Mouse (Mus musculus): Measurements from ENCODE around the gene Fam151a. TPM values are rescaled to one million over a fixed set of nuclear protein-coding genes. Genes with fewer than 3 reads are reported as not detected.
"Not testable (repeated sequence)": the region's sequence is repeated elsewhere in the genome, so short reads cannot be mapped to it uniquely, and the experiment has no call there.

Gene Fam151a
- polyA plus RNA-seq, 1 experiment from 2014 or later, result not detected

DNA sequence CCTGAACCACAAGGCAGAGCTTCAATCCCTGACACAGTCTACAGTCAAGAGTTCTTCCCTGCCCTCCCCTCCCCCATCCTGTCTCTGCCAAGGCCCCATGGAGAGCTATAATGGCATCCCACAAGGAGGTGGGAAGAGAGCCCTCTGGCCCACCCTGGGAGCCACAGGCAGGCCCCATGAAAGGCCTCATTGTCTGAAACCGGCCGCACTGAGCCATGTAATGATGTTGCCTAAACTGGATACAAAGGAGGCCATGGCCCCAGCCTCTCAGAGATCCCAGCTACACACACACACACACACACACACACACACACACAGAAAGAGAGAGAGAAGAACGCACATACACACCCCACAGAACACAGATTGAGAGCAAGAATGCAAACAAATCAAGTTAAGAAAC is 46.4 kb downstream of the Fam151a start:
- H3K36me3 ChIP-seq, result no peaks in the 10 kb centered on the region
- H3K27ac ChIP-seq, result no peak overlapping the region; the same call in 1 of the 2 replicates
- H3K27me3 ChIP-seq, result no peaks in the 10 kb centered on the region
- H3K4me2 ChIP-seq (replicated peaks), result peak overlapping the region; percentile 9; the same call in 1 of the 2 replicates
- H3K4me3 ChIP-seq, result no peak overlapping the region
- 2% methylated on average over 3 of the region's 3 CpGs for WGBS
- peak; percentile 83 for ATAC-seq (ENCODE audit: low FRiP score)
- peaks cover 66% of the 10 kb centered on the region for H3K4me1 ChIP-seq
- no peak overlapping the region for H3K9ac ChIP-seq
- H3K9me3 ChIP-seq (replicated peaks), result no peaks in the 10 kb centered on the region

- H3K4me3 ChIP-seq, result no peak overlapping the region
- 72% methylated on average over 10 of the region's 10 CpGs for WGBS
- H3K4me1 ChIP-seq, result peaks cover 74% of the 10 kb centered on the region
- no peak for ATAC-seq (ENCODE audit: low FRiP score)
- no peaks in the 10 kb centered on the region for H3K9me3 ChIP-seq (replicated peaks)
- no peaks in the 10 kb centered on the region for H3K36me3 ChIP-seq
- no peaks in the 10 kb centered on the region for H3K27me3 ChIP-seq
- H3K27ac ChIP-seq, result peak overlapping the region; percentile 30; the same call in 1 of the 2 replicates
- no peak overlapping the region for H3K9ac ChIP-seq
- H3K4me2 ChIP-seq (replicated peaks), result no peak overlapping the region
Observed at GRCm38 (mm10) chr4:106783137-106783536, 49.4 kb downstream of the Fam151a start.

DNA sequence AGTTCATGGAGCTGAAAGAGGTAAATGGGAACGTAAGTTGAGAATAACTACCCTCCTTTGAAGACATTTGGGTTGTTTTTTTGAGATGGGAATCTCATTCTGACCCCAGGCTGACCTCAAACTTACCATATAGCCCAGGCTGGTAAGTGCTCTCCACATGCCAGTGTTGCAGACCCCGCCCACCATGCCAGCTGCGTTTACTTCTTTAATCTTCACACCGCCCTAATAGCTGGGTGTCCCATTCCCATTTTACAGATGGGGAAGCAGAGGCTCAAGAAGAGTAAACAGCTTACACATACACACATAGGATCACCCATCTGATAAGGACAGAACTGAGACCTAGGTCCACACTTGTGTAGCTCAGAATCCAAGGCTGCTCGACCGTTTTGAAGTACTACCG is 51.1 kb downstream of the Fam151a start:
- H3K9me3 ChIP-seq (replicated peaks), result no peaks in the 10 kb centered on the region
- H3K27me3 ChIP-seq, result no peaks in the 10 kb centered on the region
- H3K27ac ChIP-seq, result no peak overlapping the region
- WGBS, result 97% methylated on average over 7 of the region's 7 CpGs
- H3K4me3 ChIP-seq, result no peak overlapping the region
- peaks cover 63% of the 10 kb centered on the region for H3K4me1 ChIP-seq
- no peak for ATAC-seq (ENCODE audit: low FRiP score)
- no peaks in the 10 kb centered on the region for H3K36me3 ChIP-seq
- no peak overlapping the region for H3K9ac ChIP-seq
- H3K4me2 ChIP-seq (replicated peaks), result no peak overlapping the region

GRCm38 (mm10) chr4:106785345-106785744 is 51.7 kb downstream of the Fam151a start:
- Histone ChIP-seq H3K27ac (peak overlapping the region; percentile 90), H3K9me3 (replicated peaks) (no peaks in the 10 kb centered on the region), H3K9ac (no peak overlapping the region), H3K4me1 (peaks cover 59% of the 10 kb centered on the region), H3K4me2 (replicated peaks) (no peak overlapping the region), H3K4me3 (no peak overlapping the region), H3K36me3 (no peaks in the 10 kb centered on the region), H3K27me3 (no peaks in the 10 kb centered on the region)
- ATAC-seq (ENCODE audit: low FRiP score), result peak; percentile 21; the same call in 1 of the 2 replicates
- WGBS, result 45% methylated on average over 7 of the region's 7 CpGs

DNA sequence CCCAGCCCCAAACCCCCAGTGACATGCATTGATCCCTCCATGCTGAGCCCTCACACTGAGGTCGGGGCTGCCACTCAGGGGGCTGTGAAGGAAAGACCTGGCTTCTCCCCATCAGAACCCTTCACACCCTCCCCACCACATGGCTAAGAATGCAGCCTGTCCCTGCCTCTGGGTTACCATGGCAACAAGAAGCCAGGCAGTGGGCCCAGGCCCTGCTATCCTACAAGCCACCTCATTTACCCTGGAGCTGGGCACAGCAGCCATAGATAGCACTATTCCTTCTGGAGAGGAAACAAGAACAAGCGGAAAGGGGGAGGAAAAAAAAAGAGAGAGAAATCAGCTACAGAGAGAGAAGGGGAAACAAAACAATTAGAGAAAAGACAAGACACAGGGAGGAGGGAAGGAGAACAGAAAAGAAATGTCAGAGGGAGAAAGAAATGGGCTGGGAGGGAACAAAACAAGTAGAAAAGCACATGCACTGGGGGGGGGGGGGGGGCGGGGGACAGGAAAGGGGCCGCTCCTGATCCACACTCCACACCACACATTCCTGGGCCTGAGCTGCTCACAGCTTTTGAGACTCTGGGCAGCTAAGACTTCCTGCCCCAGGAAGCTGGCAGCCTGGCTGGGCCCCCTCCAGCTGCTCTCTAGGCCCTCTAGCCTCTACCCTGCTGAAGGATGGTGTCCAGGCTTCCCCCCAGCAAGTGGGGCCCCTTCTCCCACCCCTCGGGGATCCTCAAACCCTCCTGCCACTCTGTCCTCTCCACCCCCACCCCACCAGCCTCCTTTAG is 52.3 kb downstream of the Fam151a start:
- H3K9ac ChIP-seq, result peak overlapping the region; percentile 61
- H3K4me2 ChIP-seq (replicated peaks), result 0 out of 2 replicates have a peak overlapping the region, but pooled peaks have one; percentile 6
- H3K4me3 ChIP-seq, result no peak overlapping the region
- peak; percentile 92 for ATAC-seq (ENCODE audit: low FRiP score)
- H3K27ac ChIP-seq, result peak overlapping the region; percentile 90
- H3K9me3 ChIP-seq (replicated peaks), result no peaks in the 10 kb centered on the region
- H3K27me3 ChIP-seq, result no peaks in the 10 kb centered on the region
- no peaks in the 10 kb centered on the region for H3K36me3 ChIP-seq
- 6% methylated on average over 3 of the region's 5 CpGs for WGBS
- peaks cover 53% of the 10 kb centered on the region for H3K4me1 ChIP-seq

- H3K36me3 ChIP-seq, result no peaks in the 10 kb centered on the region
- H3K27me3 ChIP-seq, result no peaks in the 10 kb centered on the region
- peaks cover 45% of the 10 kb centered on the region for H3K4me1 ChIP-seq
- H3K4me3 ChIP-seq, result no peak overlapping the region
- H3K4me2 ChIP-seq (replicated peaks), result no peak overlapping the region
- 50% methylated on average over 7 of the region's 7 CpGs for WGBS
- H3K9me3 ChIP-seq (replicated peaks), result no peaks in the 10 kb centered on the region
- ATAC-seq (ENCODE audit: low FRiP score), result no peak
- H3K9ac ChIP-seq, result no peak overlapping the region
- no peak overlapping the region for H3K27ac ChIP-seq
Observed at GRCm38 (mm10) chr4:106787830-106788229, 54.1 kb downstream of the Fam151a start.

DNA sequence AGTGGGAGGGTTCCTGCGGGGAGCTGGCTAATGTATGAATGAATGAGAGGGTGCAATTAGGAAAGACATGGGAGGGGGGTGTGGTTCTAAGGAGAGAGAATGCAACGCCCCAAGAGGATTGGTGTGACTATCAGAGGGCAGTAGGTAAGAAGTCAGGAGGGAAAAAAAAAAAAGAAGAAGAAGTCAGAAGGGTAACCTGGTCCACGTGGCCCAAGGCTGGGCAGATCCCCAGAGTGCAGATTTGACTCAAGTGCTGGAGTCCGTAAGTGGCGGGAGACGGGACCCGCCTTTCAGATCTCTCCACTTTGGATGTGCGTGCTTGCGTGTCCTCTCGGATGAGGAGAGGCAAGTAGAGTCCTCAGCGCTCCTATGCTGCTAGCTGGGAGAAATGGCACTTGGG is 54.9 kb downstream of the Fam151a start:
- H3K4me2 ChIP-seq (replicated peaks), result no peak overlapping the region
- no peak overlapping the region for H3K9ac ChIP-seq
- H3K27ac ChIP-seq, result no peak overlapping the region
- H3K36me3 ChIP-seq, result no peaks in the 10 kb centered on the region
- H3K9me3 ChIP-seq (replicated peaks), result no peaks in the 10 kb centered on the region
- H3K27me3 ChIP-seq, result no peaks in the 10 kb centered on the region
- H3K4me3 ChIP-seq, result no peak overlapping the region
- ATAC-seq (ENCODE audit: low FRiP score), result no peak
- H3K4me1 ChIP-seq, result peaks cover 37% of the 10 kb centered on the region
- 84% methylated on average over 11 of the region's 11 CpGs for WGBS

DNA sequence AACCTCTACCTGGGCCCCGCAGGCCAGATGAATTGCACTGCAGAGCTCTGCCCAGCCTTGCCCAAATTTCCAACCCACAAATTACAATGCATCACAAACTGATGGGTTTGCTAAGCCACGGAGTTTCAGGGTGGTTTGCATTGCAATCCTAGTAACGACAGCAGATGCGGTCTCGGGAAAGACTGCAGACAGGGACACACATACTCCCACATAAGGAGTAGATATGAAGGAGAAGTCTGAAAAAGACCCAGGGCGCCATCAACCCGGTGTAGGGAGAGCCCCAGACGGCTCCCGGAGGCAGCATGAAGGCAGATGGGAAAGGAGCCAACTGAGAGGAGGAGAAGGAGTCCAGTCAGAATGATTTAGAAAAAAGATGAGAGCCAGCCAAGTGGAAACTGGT is 56.0 kb downstream of the Fam151a start:
- no peak for ATAC-seq (ENCODE audit: low FRiP score)
- no peak overlapping the region for H3K4me3 ChIP-seq
- WGBS, result 69% methylated on average over 9 of the region's 9 CpGs
- H3K4me1 ChIP-seq, result peaks cover 34% of the 10 kb centered on the region
- H3K4me2 ChIP-seq (replicated peaks), result no peak overlapping the region
- H3K9ac ChIP-seq, result no peak overlapping the region
- H3K36me3 ChIP-seq, result no peaks in the 10 kb centered on the region
- no peaks in the 10 kb centered on the region for H3K9me3 ChIP-seq (replicated peaks)
- no peak overlapping the region for H3K27ac ChIP-seq
- no peaks in the 10 kb centered on the region for H3K27me3 ChIP-seq

GRCm38 (mm10) chr4:106790218-106790617 is 56.5 kb downstream of the Fam151a start:
- not testable (repeated sequence) for ATAC-seq (ENCODE audit: low FRiP score); H3K27ac ChIP-seq; H3K4me3 ChIP-seq; H3K4me2 ChIP-seq (replicated peaks); H3K9me3 ChIP-seq (replicated peaks); H3K27me3 ChIP-seq; H3K36me3 ChIP-seq; H3K9ac ChIP-seq
- 83% methylated on average over 5 of the region's 5 CpGs for WGBS
- peaks cover 34% of the 10 kb centered on the region for H3K4me1 ChIP-seq

DNA sequence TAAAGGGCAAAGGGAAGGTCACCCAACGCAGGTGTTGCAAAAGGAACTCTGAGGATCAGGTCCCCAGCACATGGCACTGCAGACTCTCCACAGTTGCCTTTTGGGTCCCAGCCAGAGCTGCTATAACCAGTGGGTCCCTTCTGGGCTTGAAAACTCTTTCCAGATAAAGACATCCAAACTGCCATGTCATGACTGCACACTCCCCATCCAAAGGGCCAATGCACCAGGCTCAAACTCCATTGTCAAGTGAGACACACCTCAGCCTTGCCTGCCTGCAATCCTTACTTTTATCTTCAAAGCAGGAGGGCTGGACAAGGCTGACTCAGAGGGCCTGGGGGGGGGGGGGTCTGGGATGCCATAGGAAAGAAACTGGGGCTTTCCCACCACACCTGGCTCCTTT is 57.2 kb downstream of the Fam151a start:
- no peak overlapping the region for H3K27ac ChIP-seq
- H3K4me1 ChIP-seq, result peaks cover 26% of the 10 kb centered on the region
- H3K4me3 ChIP-seq, result no peak overlapping the region
- ATAC-seq (ENCODE audit: low FRiP score), result no peak
- no peaks in the 10 kb centered on the region for H3K36me3 ChIP-seq
- H3K9me3 ChIP-seq (replicated peaks), result no peaks in the 10 kb centered on the region
- no peak overlapping the region for H3K4me2 ChIP-seq (replicated peaks)
- no peaks in the 10 kb centered on the region for H3K27me3 ChIP-seq
- no peak overlapping the region for H3K9ac ChIP-seq
- 100% methylated on average over 1 of the region's 1 CpGs for WGBS

DNA sequence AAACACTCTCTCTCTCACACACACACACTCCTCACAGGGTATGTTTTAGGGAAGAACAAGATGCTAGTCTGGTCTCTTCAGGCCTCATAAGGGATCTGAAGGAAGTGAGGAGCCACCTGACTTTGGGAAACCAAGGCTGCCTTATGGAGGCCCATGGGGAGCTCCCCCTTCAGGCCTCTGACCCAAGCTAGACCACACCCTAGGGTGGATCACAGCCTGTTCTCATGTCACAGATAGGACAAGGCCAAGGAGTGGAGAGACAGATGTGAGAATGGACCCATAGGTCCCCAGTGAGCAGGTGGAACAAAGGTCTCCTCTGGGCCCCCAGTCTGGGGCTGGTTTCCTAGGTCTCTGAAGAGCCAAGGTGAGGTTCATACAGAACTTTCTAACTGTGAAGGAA is 58.6 kb downstream of the Fam151a start:
- Histone ChIP-seq H3K4me3 (no peak overlapping the region), H3K9ac (no peak overlapping the region), H3K9me3 (replicated peaks) (no peaks in the 10 kb centered on the region), H3K4me2 (replicated peaks) (no peak overlapping the region), H3K36me3 (no peaks in the 10 kb centered on the region), H3K4me1 (peaks cover 14% of the 10 kb centered on the region), H3K27me3 (no peaks in the 10 kb centered on the region), H3K27ac (no peak overlapping the region)
- no peak for ATAC-seq (ENCODE audit: low FRiP score)

- not testable (repeated sequence) for H3K36me3 ChIP-seq; H3K4me1 ChIP-seq; H3K27ac ChIP-seq; H3K4me3 ChIP-seq; H3K9ac ChIP-seq; H3K27me3 ChIP-seq; H3K9me3 ChIP-seq (replicated peaks); ATAC-seq (ENCODE audit: low FRiP score); H3K4me2 ChIP-seq (replicated peaks)
- 94% methylated on average over 9 of the region's 9 CpGs for WGBS
Observed at GRCm38 (mm10) chr4:106793826-106794225, 60.1 kb downstream of the Fam151a start.

GRCm38 (mm10) chr4:106794247-106794646 is 60.6 kb downstream of the Fam151a start:
- H3K4me3 ChIP-seq, result no peak overlapping the region
- H3K36me3 ChIP-seq, result no peaks in the 10 kb centered on the region
- WGBS, result 89% methylated on average over 7 of the region's 7 CpGs
- no peaks in the 10 kb centered on the region for H3K9me3 ChIP-seq (replicated peaks)
- H3K4me1 ChIP-seq, result peaks cover 5% of the 10 kb centered on the region; the same call in 1 of the 2 replicates
- H3K27ac ChIP-seq, result no peak overlapping the region
- no peaks in the 10 kb centered on the region for H3K27me3 ChIP-seq
- no peak for ATAC-seq (ENCODE audit: low FRiP score)
- no peak overlapping the region for H3K9ac ChIP-seq
- no peak overlapping the region for H3K4me2 ChIP-seq (replicated peaks)
